Mouse (Mus musculus): ENCODE data around the gene Mettl21a.

DNA sequence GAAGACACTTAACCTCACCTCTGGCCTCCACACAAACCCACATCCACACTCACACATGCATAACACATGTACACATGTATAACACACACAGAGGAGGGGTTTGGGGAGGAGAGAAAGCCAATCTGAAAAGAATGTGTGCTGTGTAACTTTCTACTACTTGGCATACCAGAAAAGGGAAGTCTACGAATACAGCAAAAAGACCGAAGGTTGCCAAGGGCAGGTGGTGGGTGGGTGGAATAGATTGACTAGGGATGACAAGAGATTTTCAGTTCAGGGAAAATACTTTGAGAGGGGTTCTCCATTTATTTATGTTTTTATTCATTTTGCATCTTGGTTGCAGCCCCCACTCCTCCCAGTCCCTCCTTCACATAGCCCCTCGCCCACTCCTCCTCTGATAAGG, 27.5 kb upstream of the Mettl21a start:
- TF ChIP-seq TAL1 (IDR thresholded peaks at IDR 0.05; ENCODE audit: low read length): no peak
- TF ChIP-seq GATA1 (IDR thresholded peaks at IDR 0.05; ENCODE audit: low read length): no peak

Data from erythroblast, embryonic 14.5 days (primary cell).